Mouse (Mus musculus): ENCODE measurements at regions not wholly inside any gene's neighbourhood (a gene's known extent, or its start where the extent isn't known, plus 50 kb on each side); places are given as distances from the start of the nearest gene placed in this dataset.
"Not testable (repeated sequence)": the region's sequence is repeated elsewhere in the genome, so short reads cannot be mapped to it uniquely, and the experiment has no call there.

- DNase-seq (ENCODE audit: extremely low read depth, low read depth), result no peak
Observed at GRCm38 (mm10) chr17:52351293-52351692, 251.2 kb upstream of the Kcnh8 start.

GRCm38 (mm10) chr17:52350696-52351095 lies 251.8 kb upstream of the Kcnh8 start:
- DNase-seq (ENCODE audit: extremely low read depth, low read depth), result no peak

- no peak for DNase-seq (ENCODE audit: extremely low read depth, low read depth)
Observed at GRCm38 (mm10) chr17:52349872-52350271, 252.6 kb upstream of the Kcnh8 start.

DNA sequence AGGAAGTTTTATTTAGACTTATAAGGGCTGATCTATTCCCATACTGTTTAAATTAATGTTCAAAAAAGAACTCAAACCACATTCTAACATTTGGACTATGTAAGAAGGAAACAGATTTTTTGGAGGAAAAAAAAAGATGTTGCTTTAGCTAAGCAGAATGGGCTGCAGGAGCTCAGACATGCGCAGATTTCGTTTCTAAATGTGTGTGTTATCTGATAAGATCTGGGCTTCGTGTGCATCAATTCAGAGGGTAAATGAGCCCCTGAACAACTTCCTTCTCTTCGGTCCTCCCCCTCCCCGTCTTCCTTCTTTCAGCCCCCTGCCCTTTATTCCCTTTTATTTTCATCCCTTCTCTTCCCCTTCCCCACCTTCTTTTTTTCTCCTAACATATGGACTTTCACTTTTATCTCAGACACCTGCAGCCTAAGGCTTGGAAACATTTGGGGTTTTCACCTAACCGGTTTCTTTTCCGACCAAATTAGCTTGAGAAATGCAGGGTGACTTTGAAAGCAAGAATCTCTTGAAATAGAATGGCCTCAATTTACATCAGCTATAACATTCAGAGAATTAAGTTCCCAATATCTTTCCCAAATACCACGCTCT lies 253.9 kb upstream of the Kcnh8 start:
- no peak for DNase-seq (ENCODE audit: extremely low read depth, low read depth)

DNA sequence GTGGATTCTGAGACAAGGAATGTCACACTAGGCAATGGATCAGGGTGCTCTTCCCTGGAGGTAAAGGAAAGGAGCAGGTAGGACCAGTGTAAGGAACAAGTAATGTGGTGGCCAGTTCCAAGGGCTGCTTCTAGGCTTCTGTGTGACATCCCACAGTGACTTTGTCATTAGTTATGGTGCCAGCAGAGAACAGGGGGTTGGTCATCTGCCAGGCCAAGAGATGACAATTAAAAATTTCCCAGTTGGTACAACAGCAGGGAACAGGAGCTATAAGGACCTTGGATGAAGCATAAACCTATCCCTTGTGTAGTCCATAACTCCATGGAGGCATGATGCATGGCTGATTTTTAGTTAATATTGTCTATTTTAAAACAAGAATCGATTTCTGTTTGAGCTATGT lies 281.9 kb upstream of the Kcnh8 start:
- DNase-seq (ENCODE audit: extremely low read depth, low read depth), result no peak

GRCm38 (mm10) chr17:52316976-52317375 lies 285.5 kb upstream of the Kcnh8 start:
- no peak for DNase-seq (ENCODE audit: extremely low read depth, low read depth)

- no peak for DNase-seq (ENCODE audit: extremely low read depth, low read depth)
Observed at GRCm38 (mm10) chr17:52315879-52316278, 286.6 kb upstream of the Kcnh8 start.

DNA sequence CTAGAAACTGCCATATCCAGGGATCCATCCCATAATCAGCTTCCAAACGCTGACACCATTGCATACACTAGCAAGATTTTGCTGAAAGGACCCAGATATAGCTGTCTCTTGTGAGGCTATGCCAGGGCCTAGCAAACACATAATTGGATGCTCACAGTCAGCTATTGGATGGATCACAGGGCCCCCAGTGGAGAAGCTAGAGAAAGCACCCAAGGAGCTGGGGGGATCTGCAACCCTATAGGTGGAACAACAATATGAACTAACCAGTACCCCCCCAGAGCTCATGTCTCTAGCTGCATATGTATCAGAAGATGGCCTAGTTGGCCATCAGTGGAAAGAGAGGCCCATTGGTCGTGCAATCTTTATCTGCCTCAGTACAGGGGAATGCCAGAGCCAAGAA lies 287.1 kb upstream of the Kcnh8 start:
- not testable (repeated sequence) for DNase-seq (ENCODE audit: extremely low read depth, low read depth)

- no peak for DNase-seq (ENCODE audit: extremely low read depth, low read depth)
Observed at GRCm38 (mm10) chr17:52312043-52312442, 290.5 kb upstream of the Kcnh8 start.

DNA sequence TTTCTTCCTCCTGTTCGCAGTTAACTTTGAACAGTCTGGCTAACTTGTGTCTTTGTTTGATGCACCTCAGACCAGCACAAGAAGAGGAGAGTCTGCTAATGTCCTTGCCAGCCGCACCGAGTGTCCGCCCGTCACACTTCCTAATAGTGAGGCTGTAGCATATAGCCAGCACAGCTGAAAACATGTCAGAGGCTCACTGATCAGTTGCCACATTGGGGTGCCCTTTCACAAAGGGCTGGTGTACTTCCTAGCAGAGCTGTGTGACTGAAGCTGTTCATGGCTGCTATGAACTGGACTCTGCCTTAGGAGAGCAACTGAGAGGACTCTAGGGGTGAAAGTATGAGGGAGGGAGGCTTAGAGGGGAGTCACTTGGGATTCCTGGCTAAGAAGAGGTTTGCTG lies 293.7 kb upstream of the Kcnh8 start:
- DNase-seq (ENCODE audit: extremely low read depth, low read depth), result no peak

DNA sequence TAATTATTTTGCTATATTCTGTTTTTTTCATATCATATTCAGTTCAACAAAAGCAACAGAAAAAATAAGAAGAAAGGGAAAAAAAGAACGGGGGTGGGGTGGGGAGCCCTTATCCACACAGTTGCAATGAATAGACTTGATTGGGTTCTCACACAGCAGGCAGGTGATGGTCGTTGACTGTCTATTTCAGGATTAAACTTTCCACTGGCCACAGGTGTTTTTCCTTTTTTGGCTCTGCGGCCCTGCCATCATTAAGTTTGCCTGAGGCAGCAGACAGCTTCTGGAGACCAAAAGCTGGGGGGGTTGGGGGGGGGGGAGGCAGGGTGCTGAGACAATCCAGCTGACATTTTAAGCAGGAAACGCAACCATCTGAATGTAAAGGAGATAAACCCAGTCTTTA lies 298.4 kb upstream of the Kcnh8 start:
- DNase-seq (ENCODE audit: extremely low read depth, low read depth), result no peak

GRCm38 (mm10) chr17:52303320-52303719 lies 299.2 kb upstream of the Kcnh8 start:
- no peak for DNase-seq (ENCODE audit: extremely low read depth, low read depth)

GRCm38 (mm10) chr17:52299769-52300168 lies 302.7 kb upstream of the Kcnh8 start:
- no peak for DNase-seq (ENCODE audit: extremely low read depth, low read depth)

DNA sequence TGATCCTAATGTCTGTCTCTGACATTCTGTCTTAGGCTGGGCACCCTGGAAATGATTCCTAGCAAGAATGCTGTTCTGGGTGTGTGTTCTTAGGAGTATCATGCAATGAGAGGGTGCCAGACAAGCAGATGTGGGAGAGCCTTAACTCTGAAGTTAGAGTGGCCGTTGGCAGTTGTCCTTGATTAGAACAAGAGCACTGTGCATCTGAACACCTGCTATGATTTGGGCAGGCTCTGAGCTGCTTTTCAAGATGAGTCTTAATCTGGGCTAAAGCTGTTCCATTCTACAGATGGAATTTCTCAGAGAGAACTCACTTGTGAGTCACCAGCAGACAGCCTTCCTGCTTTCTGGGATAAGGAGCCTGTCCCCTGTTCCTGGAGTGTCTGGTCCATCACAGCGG lies 317.1 kb upstream of the Kcnh8 start:
- DNase-seq (ENCODE audit: extremely low read depth, low read depth), result no peak

DNA sequence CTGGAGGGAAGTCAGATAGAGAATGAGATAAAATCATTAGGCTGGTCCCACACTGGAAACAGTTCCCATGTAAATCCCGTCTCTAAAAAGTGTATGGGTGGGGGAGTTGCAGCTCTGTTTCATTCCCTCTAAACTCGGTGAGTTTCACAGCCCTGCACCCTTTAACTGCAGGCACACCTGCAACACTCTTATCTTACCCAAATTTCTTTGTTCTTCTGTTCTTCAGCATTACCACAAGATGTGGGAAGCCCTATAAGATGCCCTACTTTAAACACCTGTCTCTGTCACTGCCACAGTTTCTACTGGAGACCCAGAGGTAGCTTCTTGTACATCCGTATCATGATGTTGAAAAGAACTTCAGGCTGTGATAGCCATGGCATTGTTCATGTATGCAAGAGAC lies 320.2 kb upstream of the Kcnh8 start:
- no peak for DNase-seq (ENCODE audit: extremely low read depth, low read depth)

GRCm38 (mm10) chr17:52278523-52278922 lies 324.0 kb upstream of the Kcnh8 start:
- DNase-seq (ENCODE audit: extremely low read depth, low read depth), result no peak

DNA sequence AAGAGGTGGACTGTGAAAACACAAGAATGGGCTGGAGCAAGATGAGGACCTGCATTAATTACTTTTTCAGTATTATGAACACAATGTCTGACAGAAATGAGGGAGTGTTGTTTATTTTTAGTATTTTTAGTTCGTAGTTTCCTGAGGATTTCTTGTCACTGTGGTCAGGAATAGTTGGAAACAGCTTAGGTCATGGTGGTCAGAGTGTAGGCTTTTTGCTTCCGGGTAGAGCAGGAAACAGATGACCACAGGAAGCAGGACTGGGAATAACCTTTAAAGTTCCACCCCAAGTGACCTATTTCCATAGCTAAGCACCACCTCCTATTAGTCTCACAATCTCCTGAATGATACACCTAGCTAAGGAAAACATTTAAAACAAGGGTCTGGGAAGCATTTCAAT lies 333.7 kb upstream of the Kcnh8 start:
- DNase-seq (ENCODE audit: extremely low read depth, low read depth), result no peak

DNA sequence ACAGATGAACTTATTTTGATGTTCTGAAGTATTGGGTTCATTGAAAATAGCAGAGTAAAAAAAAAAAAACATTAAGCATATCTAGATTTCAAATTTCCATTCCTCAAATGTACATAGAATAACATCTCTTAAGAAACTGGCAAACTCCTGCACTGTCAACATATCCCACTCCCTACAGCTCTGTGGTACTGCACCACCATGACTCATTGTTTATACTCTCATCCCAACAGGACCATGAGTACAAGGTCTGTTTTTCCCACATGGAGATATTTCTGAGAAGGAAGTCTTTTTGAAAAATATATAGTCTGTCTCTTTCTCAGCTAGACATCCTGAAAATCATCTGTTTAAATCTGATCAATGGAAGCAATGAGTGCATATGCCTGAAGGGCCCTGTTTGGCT lies 351.2 kb upstream of the Kcnh8 start:
- DNase-seq (ENCODE audit: extremely low read depth, low read depth), result no peak

GRCm38 (mm10) chr17:52225584-52225983 lies 376.9 kb upstream of the Kcnh8 start:
- DNase-seq (ENCODE audit: extremely low read depth, low read depth), result no peak

GRCm38 (mm10) chr17:52220422-52220821 lies 382.1 kb upstream of the Kcnh8 start:
- DNase-seq (ENCODE audit: extremely low read depth, low read depth), result no peak

DNA sequence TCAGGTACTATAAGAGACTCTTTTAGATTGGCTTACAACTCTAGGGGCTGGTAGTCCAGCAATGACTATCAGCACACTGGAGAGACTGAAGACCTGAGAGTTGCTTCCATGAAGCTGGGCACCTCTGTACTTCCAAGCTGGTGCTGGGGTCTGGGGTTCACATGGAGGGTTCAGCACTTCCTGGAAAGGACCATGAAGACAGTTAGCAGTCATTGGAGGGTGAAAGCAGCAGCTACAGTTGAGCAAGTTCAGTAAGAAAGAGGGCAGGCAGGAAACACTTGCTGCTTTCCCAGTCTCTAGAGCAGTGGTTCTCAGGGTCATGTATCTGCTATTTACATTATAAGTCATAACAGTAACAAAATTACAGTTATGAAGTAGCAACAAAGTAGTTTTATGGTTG lies 384.3 kb upstream of the Satb1 start:
- DNase-seq (ENCODE audit: extremely low read depth, low read depth), result no peak

- DNase-seq (ENCODE audit: extremely low read depth, low read depth), result no peak
Observed at GRCm38 (mm10) chr17:52212944-52213343, 379.9 kb upstream of the Satb1 start.

DNA sequence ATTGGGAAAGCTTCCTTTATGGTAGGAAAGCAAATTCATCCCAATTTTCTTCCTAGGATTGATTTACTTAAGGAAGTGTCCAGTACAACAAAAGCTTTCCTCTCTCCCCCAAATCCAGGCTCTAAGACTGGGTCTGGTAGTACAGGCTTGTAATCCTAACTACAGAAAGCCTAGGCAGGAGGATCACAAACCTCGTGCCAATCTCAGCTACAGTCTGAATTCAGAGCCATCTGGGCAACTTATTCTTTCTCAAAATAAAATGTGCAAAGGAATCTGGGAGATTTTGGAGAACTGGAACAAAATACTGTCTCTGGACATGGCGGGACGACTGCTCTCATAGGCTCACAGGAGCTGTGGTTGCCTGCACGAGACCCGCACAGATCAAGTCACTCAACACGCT lies 377.4 kb upstream of the Satb1 start:
- DNase-seq (ENCODE audit: extremely low read depth, low read depth), result no peak

DNA sequence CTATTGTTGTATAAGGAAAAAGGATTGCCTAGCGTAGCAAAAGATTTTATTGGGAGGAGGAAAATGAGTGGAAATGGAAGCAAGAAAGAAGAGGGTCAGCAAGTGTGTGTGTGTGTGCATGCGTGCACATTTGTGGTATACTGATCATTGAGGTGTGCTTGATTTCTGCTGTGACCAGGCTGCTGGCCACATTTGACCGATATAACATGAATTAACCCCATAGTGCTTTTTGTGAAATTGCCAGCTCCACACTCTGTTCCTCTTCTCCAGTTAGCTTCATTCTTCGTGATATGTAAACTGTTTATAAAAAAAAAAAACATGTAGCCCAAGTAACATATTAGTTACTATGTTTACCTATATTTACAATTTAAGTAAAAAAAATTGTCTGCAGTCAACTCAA lies 364.6 kb upstream of the Satb1 start:
- no peak for DNase-seq (ENCODE audit: extremely low read depth, low read depth)

Measured in MEL-GATA-1-ER (cell line).